Mouse (Mus musculus) limb, embryonic 10.5 days (tissue): ENCODE measurements at regions not wholly inside any gene's neighbourhood (a gene's known extent, or its start where the extent isn't known, plus 50 kb on each side); places are given as distances from the start of the nearest gene placed in this dataset.

Experiments
- DNase-seq: peaks from one replicate; pipeline ENCODE4 v3.0.0-alpha.2; 2017; ENCODE audit warnings: low spot score
- H3K27ac ChIP-seq: fragments of 300-500 bp; sonication (generic); 2 replicates; pipeline ENCODE4 v1.5.1; 2016; ENCODE audit warnings: mild to moderate bottlenecking
- H3K27me3 ChIP-seq: fragments of 300-500 bp; sonication (generic); 2 replicates; pipeline ENCODE4 v1.6.1; 2016; ENCODE audit warnings: low read depth, mild to moderate bottlenecking; ENCODE audit not compliant: poor library complexity, severe bottlenecking
- H3K36me3 ChIP-seq: fragments of 300-500 bp; sonication (generic); 2 replicates; pipeline ENCODE4 v1.6.1; 2016; ENCODE audit warnings: mild to moderate bottlenecking, moderate library complexity
- H3K4me1 ChIP-seq: fragments of 300-500 bp; sonication (generic); 2 replicates; pipeline ENCODE4 v1.6.1; 2016
- H3K4me3 ChIP-seq: fragments of 300-500 bp; sonication (generic); 2 replicates; pipeline ENCODE4 v1.5.1; 2016; ENCODE audit warnings: mild to moderate bottlenecking, moderate library complexity
- H3K9me3 ChIP-seq: fragments of 300-500 bp; sonication (generic); replicated peaks from 2 replicates; pipeline ENCODE4 v1.6.1; 2016; ENCODE audit warnings: mild to moderate bottlenecking
- WGBS: fragments of 180-500 bp; shearing (Covaris S2); methylation state at CpG from one replicate; pipeline ENCODE4 v1.1.7; 2016; 5-methylcytosine and 5-hydroxymethylcytosine counted together

- Histone ChIP-seq H3K9me3 (no peaks in the 10 kb centered on the region), H3K4me1 (no peaks in the 10 kb centered on the region), H3K4me3 (no peak overlapping the region), H3K36me3 (no peaks in the 10 kb centered on the region), H3K27ac (no peak overlapping the region), H3K27me3 (no peaks in the 10 kb centered on the region)
- DNase-seq, result peak; percentile 14
- 79% methylated on average over 3 of the region's 3 CpGs for WGBS
These were observed 145.7 kb downstream of the Gm11077 start for GRCm38 (mm10) chr6:140874831-140875230.

- Histone ChIP-seq H3K9me3 (no peaks in the 10 kb centered on the region), H3K36me3 (no peaks in the 10 kb centered on the region), H3K4me1 (peaks cover 6% of the 10 kb centered on the region), H3K27ac (no peak overlapping the region), H3K4me3 (no peak overlapping the region), H3K27me3 (no peaks in the 10 kb centered on the region)
- DNase-seq, result no peak
These were observed 154.6 kb downstream of the Gm11077 start for GRCm38 (mm10) chr6:140883651-140884050.

- DNase-seq, result peak; percentile 60
- WGBS, result 27% methylated on average over 11 of the region's 11 CpGs
- H3K4me3 ChIP-seq, result peak overlapping the region; percentile 33
These were observed 159.5 kb downstream of the Gm11077 start for GRCm38 (mm10) chr6:140888610-140889009.

GRCm38 (mm10) chr6:140890060-140890459 lies 161.0 kb downstream of the Gm11077 start:
- WGBS, result 66% methylated on average over 5 of the region's 5 CpGs
- no peak for DNase-seq
- no peaks in the 10 kb centered on the region for H3K36me3 ChIP-seq
- H3K9me3 ChIP-seq, result no peaks in the 10 kb centered on the region
- peaks cover 17% of the 10 kb centered on the region for H3K4me1 ChIP-seq
- no peak overlapping the region for H3K27ac ChIP-seq
- H3K27me3 ChIP-seq, result no peaks in the 10 kb centered on the region
- H3K4me3 ChIP-seq, result no peak overlapping the region

More at GRCm38 (mm10) chr6:140888610-140889009, 159.5 kb downstream of the Gm11077 start:
- H3K9me3 ChIP-seq, result no peaks in the 10 kb centered on the region
- H3K36me3 ChIP-seq, result no peaks in the 10 kb centered on the region
- H3K27ac ChIP-seq, result no peak overlapping the region
- H3K4me1 ChIP-seq, result peaks cover 10% of the 10 kb centered on the region
- no peaks in the 10 kb centered on the region for H3K27me3 ChIP-seq

GRCm38 (mm10) chr6:140890591-140890990 lies 161.5 kb downstream of the Gm11077 start:
- Histone ChIP-seq H3K9me3 (no peaks in the 10 kb centered on the region), H3K4me1 (peaks cover 21% of the 10 kb centered on the region), H3K27me3 (no peaks in the 10 kb centered on the region), H3K27ac (no peak overlapping the region), H3K36me3 (no peaks in the 10 kb centered on the region), H3K4me3 (no peak overlapping the region)
- 89% methylated on average over 2 of the region's 2 CpGs for WGBS
- no peak for DNase-seq

GRCm38 (mm10) chr6:140894467-140894866 lies 165.4 kb downstream of the Gm11077 start:
- H3K4me3 ChIP-seq, result no peak overlapping the region
- H3K27ac ChIP-seq, result no peak overlapping the region
- no peaks in the 10 kb centered on the region for H3K27me3 ChIP-seq
- H3K36me3 ChIP-seq, result no peaks in the 10 kb centered on the region
- no peaks in the 10 kb centered on the region for H3K9me3 ChIP-seq
- DNase-seq, result no peak
- H3K4me1 ChIP-seq, result peaks cover 10% of the 10 kb centered on the region
- 78% methylated on average over 11 of the region's 11 CpGs for WGBS

GRCm38 (mm10) chr6:140895441-140895840 lies 166.4 kb downstream of the Gm11077 start:
- H3K9me3 ChIP-seq, result no peaks in the 10 kb centered on the region
- DNase-seq, result no peak
- peaks cover 10% of the 10 kb centered on the region for H3K4me1 ChIP-seq
- H3K27me3 ChIP-seq, result no peaks in the 10 kb centered on the region
- H3K27ac ChIP-seq, result no peak overlapping the region
- no peak overlapping the region for H3K4me3 ChIP-seq
- H3K36me3 ChIP-seq, result no peaks in the 10 kb centered on the region
- 55% methylated on average over 2 of the region's 2 CpGs for WGBS

- H3K4me1 ChIP-seq, result peaks cover 10% of the 10 kb centered on the region
- no peak overlapping the region for H3K4me3 ChIP-seq
- no peaks in the 10 kb centered on the region for H3K27me3 ChIP-seq
- H3K27ac ChIP-seq, result no peak overlapping the region
- WGBS, result 52% methylated on average over 8 of the region's 8 CpGs
- no peaks in the 10 kb centered on the region for H3K36me3 ChIP-seq
- H3K9me3 ChIP-seq, result no peaks in the 10 kb centered on the region
- DNase-seq, result no peak
These were observed 168.0 kb downstream of the Gm11077 start for GRCm38 (mm10) chr6:140897111-140897510.

GRCm38 (mm10) chr6:140924319-140924981 lies 195.4 kb downstream of the Gm11077 start:
- peak; percentile 52 for DNase-seq
- H3K27ac ChIP-seq, result no peak overlapping the region
- H3K4me3 ChIP-seq, result no peak overlapping the region
- H3K27me3 ChIP-seq, result no peaks in the 10 kb centered on the region
- WGBS, result 61% methylated on average over 12 of the region's 12 CpGs
- peaks cover 5% of the 10 kb centered on the region for H3K4me1 ChIP-seq
- H3K36me3 ChIP-seq, result no peaks in the 10 kb centered on the region
- H3K9me3 ChIP-seq, result no peaks in the 10 kb centered on the region

- H3K4me1 ChIP-seq, result peaks cover 5% of the 10 kb centered on the region
- H3K27ac ChIP-seq, result no peak overlapping the region
- no peak overlapping the region for H3K4me3 ChIP-seq
- DNase-seq, result no peak
- H3K36me3 ChIP-seq, result no peaks in the 10 kb centered on the region
- H3K27me3 ChIP-seq, result no peaks in the 10 kb centered on the region
- WGBS, result 95% methylated on average over 3 of the region's 3 CpGs
- H3K9me3 ChIP-seq, result no peaks in the 10 kb centered on the region
These were observed 198.5 kb downstream of the Gm11077 start for GRCm38 (mm10) chr6:140927616-140928015.

GRCm38 (mm10) chr6:140934286-140934685 lies 205.2 kb downstream of the Gm11077 start:
- DNase-seq, result no peak
- H3K36me3 ChIP-seq, result no peaks in the 10 kb centered on the region
- no peaks in the 10 kb centered on the region for H3K27me3 ChIP-seq
- no peak overlapping the region for H3K27ac ChIP-seq
- no peak overlapping the region for H3K4me3 ChIP-seq
- no peaks in the 10 kb centered on the region for H3K9me3 ChIP-seq
- WGBS, result 87% methylated on average over 6 of the region's 6 CpGs
- H3K4me1 ChIP-seq, result no peaks in the 10 kb centered on the region

- DNase-seq, result no peak
- no peaks in the 10 kb centered on the region for H3K36me3 ChIP-seq
These were observed 208.9 kb downstream of the Gm11077 start for GRCm38 (mm10) chr6:140938025-140938424.

GRCm38 (mm10) chr6:140946720-140947119 lies 217.6 kb downstream of the Gm11077 start:
- H3K27me3 ChIP-seq, result no peaks in the 10 kb centered on the region
- no peak for DNase-seq
- no peaks in the 10 kb centered on the region for H3K36me3 ChIP-seq
- H3K4me1 ChIP-seq, result no peaks in the 10 kb centered on the region
- H3K27ac ChIP-seq, result no peak overlapping the region
- H3K4me3 ChIP-seq, result no peak overlapping the region
- 74% methylated on average over 2 of the region's 2 CpGs for WGBS
- no peaks in the 10 kb centered on the region for H3K9me3 ChIP-seq

More at GRCm38 (mm10) chr6:140938025-140938424, 208.9 kb downstream of the Gm11077 start:
- no peak overlapping the region for H3K27ac ChIP-seq
- no peaks in the 10 kb centered on the region for H3K27me3 ChIP-seq
- H3K4me3 ChIP-seq, result no peak overlapping the region
- 72% methylated on average over 1 of the region's 1 CpGs for WGBS
- no peaks in the 10 kb centered on the region for H3K4me1 ChIP-seq
- H3K9me3 ChIP-seq, result no peaks in the 10 kb centered on the region

- no peak overlapping the region for H3K4me3 ChIP-seq
- no peaks in the 10 kb centered on the region for H3K9me3 ChIP-seq
- no peak for DNase-seq
- no peaks in the 10 kb centered on the region for H3K4me1 ChIP-seq
- no peak overlapping the region for H3K27ac ChIP-seq
- H3K27me3 ChIP-seq, result no peaks in the 10 kb centered on the region
- 94% methylated on average over 6 of the region's 6 CpGs for whole genome bisulfite sequencing
- H3K36me3 ChIP-seq, result no peaks in the 10 kb centered on the region
These were observed 221.4 kb downstream of the Gm11077 start for GRCm38 (mm10) chr6:140950483-140950882.
